Mouse (Mus musculus): ENCODE results near the gene Gm32742. TPM values are rescaled to one million over a fixed set of nuclear protein-coding genes. Genes with fewer than 3 reads are reported as not detected.
"Not testable (repeated sequence)": the region's sequence is repeated elsewhere in the genome, so short reads cannot be mapped to it uniquely, and the experiment has no call there.

Gm32742 gene
- total RNA-seq, 2 experiments from 2014 or later, result not detected

- no peak for DNase-seq
Observed at GRCm38 (mm10) chr9:51147294-51147693, 18.0 kb downstream of the Gm32742 start.

- DNase-seq, result peak; percentile 16
Observed at GRCm38 (mm10) chr9:51146496-51146895, 18.8 kb downstream of the Gm32742 start.

- no peak for DNase-seq
Observed at GRCm38 (mm10) chr9:51144218-51144617, 21.1 kb downstream of the Gm32742 start.

- no peak for DNase-seq
Observed at GRCm38 (mm10) chr9:51143437-51143836, 21.9 kb downstream of the Gm32742 start.

GRCm38 (mm10) chr9:51140711-51141110 lies 24.6 kb downstream of the Gm32742 start:
- DNase-seq, result no peak

- not testable (repeated sequence) for DNase-seq
Observed at GRCm38 (mm10) chr9:51139401-51139800, 25.9 kb downstream of the Gm32742 start.

GRCm38 (mm10) chr9:51138301-51138700 lies 27.0 kb downstream of the Gm32742 start:
- DNase-seq, result no peak

GRCm38 (mm10) chr9:51137836-51138235 lies 27.5 kb downstream of the Gm32742 start:
- no peak for DNase-seq

GRCm38 (mm10) chr9:51137432-51137831 lies 27.9 kb downstream of the Gm32742 start:
- DNase-seq, result no peak

- DNase-seq, result no peak
Observed at GRCm38 (mm10) chr9:51136985-51137384, 28.3 kb downstream of the Gm32742 start.

GRCm38 (mm10) chr9:51114767-51115166 lies 50.5 kb downstream of the Gm32742 start:
- DNase-seq, result no peak

GRCm38 (mm10) chr9:51105751-51106150 lies 59.6 kb downstream of the Gm32742 start:
- DNase-seq, result no peak

GRCm38 (mm10) chr9:51103808-51104514 lies 61.4 kb downstream of the Gm32742 start:
- peak; percentile 57 for DNase-seq

- peak; percentile 56 for DNase-seq
Observed at GRCm38 (mm10) chr9:51102963-51103807, 62.1 kb downstream of the Gm32742 start.

GRCm38 (mm10) chr9:51101756-51102425 lies 63.4 kb downstream of the Gm32742 start, which contains the start of gene 4833427G06Rik:
4833427G06Rik (minus strand) TSS chr9:51102078.
- DNase-seq, result peak; percentile 57

GRCm38 (mm10) chr9:51096306-51096705 lies 69.0 kb downstream of the Gm32742 start:
- DNase-seq, result no peak

- no peak for DNase-seq
Observed at GRCm38 (mm10) chr9:51093697-51094096, 71.6 kb downstream of the Gm32742 start.

- DNase-seq, result no peak
Observed at GRCm38 (mm10) chr9:51081614-51082013, 83.7 kb downstream of the Gm32742 start.

Small RNA genes lying within 50 kb of the gene (microRNA-seq; reads per million reads assigned to microRNA genes)
- gene Mir34b, result 5.1 to 5.2 reads per million in 2 experiments
- 94.0 to 139 reads per million in 2 experiments for gene Mir34c

Other genes with a start within 250 kb of the Gm32742 start
- gene Sik2, start 156.4 kb downstream of the Gm32742 start, total RNA-seq (2021), result 10 to 100 TPM; 30.8 to 30.9 TPM
- not detected for gene Btg4, start 104.6 kb downstream of the Gm32742 start, total RNA-seq (2021)
- 1 to 10 TPM; 7.6 to 9.1 TPM for gene Layn, start 88.4 kb downstream of the Gm32742 start, total RNA-seq (2021)
- gene 4833427G06Rik, start 63.4 kb downstream of the Gm32742 start, total RNA-seq (2021), result not detected
- gene Pou2af1, start 48.2 kb upstream of the Gm32742 start, total RNA-seq (2021), result under 1 TPM; 0.32 to 0.45 TPM
- gene Colca2, start 113.1 kb upstream of the Gm32742 start, total RNA-seq (2021), result 1 to 10 TPM; 1.2 to 2.2 TPM
- not detected for gene 1810046K07Rik, start 163.4 kb upstream of the Gm32742 start, total RNA-seq (2021)

Measured in heart, postnatal 4 days (tissue).